Comparison of ENCODE assay signal across 21 mouse cellular contexts in the genomic region with DNA sequence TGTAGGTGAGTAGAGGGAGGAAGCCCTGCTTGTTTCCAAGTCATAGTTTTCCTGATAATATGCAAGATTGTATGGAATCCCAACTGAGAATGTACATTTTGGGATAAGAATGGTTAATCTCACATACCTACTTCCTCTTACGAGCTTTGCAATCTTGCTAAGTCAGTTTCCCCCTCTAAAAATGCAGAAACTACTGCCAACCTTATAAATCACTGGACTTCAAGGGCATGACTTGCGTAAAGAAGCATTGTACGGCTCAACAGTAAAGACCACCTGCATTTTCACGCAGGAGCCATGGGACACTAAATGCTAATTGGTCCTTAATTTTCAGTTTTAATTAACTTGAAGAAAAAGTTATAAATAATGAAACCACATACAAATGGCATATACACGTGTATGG.
"Had no signal": no experiment of that assay in that cellular context is flagged by ENCODE, and none has a peak within 500 bp of the region (broad histone marks: within the 10 kb centered on the region; RNA-seq: fewer than 3 reads in every experiment).

No protein-coding gene starts in this region.

- DNase-seq: cerebellum, adult 8-10 months; cerebellum, adult 9-10 months; cerebellum, adult 9-11 months; cerebellum, postnatal 10 days; cerebellum, postnatal 14 days; cerebellum, postnatal 25 days; cerebellum, postnatal 36 days; embryo, embryonic 11 days; forebrain, postnatal 0 days; gastrocnemius, adult 2 months; gastrocnemius, postnatal 10 days; gastrocnemius, postnatal 14 days; gastrocnemius, postnatal 25 days; gastrocnemius, postnatal 36 days; heart, adult 11 months; heart, adult 18-20 months; heart, adult 2 months had no signal

- ATAC-seq: forebrain, embryonic 13.5 days; forebrain, embryonic 14.5 days; forebrain, embryonic 15.5 days; forebrain, embryonic 16.5 days; forebrain, postnatal 0 days had no signal
